Mouse (Mus musculus): ENCODE data around the gene Pnmal1. TPM values are rescaled to one million over a fixed set of nuclear protein-coding genes. Genes with fewer than 3 reads are reported as not detected.
A peak's percentile ranks its signal among the peaks of the same experiment; 100 is the strongest.

Pnmal1 gene
- polyA plus RNA-seq, 1 experiment from 2014 or later: 28.8 TPM

- Histone ChIP-seq H3K4me1 (peaks cover 61% of the 10 kb centered on the region), H3K27ac (replicated peaks) (peak overlapping the region; percentile 58), H3K4me2 (replicated peaks) (peak overlapping the region; percentile 59), H3K9me3 (0 out of 2 replicates have a peak, but pooled peaks cover 3% of the 10 kb centered on the region), H3K27me3 (no peaks in the 10 kb centered on the region), H3K4me3 (peak overlapping the region; percentile 47), H3K36me3 (peaks cover 7% of the 10 kb centered on the region; the same call in 1 of the 2 replicates), H3K9ac (replicated peaks) (peak overlapping the region; percentile 66)
- under 1% methylated on average over 27 of the region's 27 CpGs for WGBS
- peak; percentile 73 for ATAC-seq (ENCODE audit: low FRiP score, low read depth)
These were observed 34.3 kb downstream of the Pnmal1 start for GRCm38 (mm10) chr7:16993651-16994399.

GRCm38 (mm10) chr7:16994400-16994799 lies 34.9 kb downstream of the Pnmal1 start:
- H3K9me3 ChIP-seq: 0 out of 2 replicates have a peak, but pooled peaks cover 2% of the 10 kb centered on the region
- peaks cover 7% of the 10 kb centered on the region; the same call in 1 of the 2 replicates for H3K36me3 ChIP-seq
- peak overlapping the region; percentile 47 for H3K4me3 ChIP-seq
- peak overlapping the region; percentile 66 for H3K9ac ChIP-seq (replicated peaks)
- peak overlapping the region; percentile 59 for H3K4me2 ChIP-seq (replicated peaks)
- peak overlapping the region; percentile 58; the same call in 1 of the 2 replicates for H3K27ac ChIP-seq (replicated peaks)
- no peaks in the 10 kb centered on the region for H3K27me3 ChIP-seq
- peaks cover 61% of the 10 kb centered on the region for H3K4me1 ChIP-seq
- 2% methylated on average over 20 of the region's 20 CpGs for WGBS
- no peak for ATAC-seq (ENCODE audit: low FRiP score, low read depth)

- no peaks in the 10 kb centered on the region for H3K9me3 ChIP-seq
- peaks cover 7% of the 10 kb centered on the region; the same call in 1 of the 2 replicates for H3K36me3 ChIP-seq
- 88% methylated on average over 4 of the region's 4 CpGs for WGBS
- no peaks in the 10 kb centered on the region for H3K27me3 ChIP-seq
- peaks cover 55% of the 10 kb centered on the region for H3K4me1 ChIP-seq
- H3K27ac ChIP-seq (replicated peaks): peak overlapping the region; percentile 20; the same call in 1 of the 2 replicates
- H3K4me3 ChIP-seq: peak overlapping the region; percentile 47
- H3K4me2 ChIP-seq (replicated peaks): peak overlapping the region; percentile 59
- H3K9ac ChIP-seq (replicated peaks): peak overlapping the region; percentile 66; the same call in 1 of the 2 replicates
- ATAC-seq (ENCODE audit: low FRiP score, low read depth): no peak
These were observed 35.9 kb downstream of the Pnmal1 start for GRCm38 (mm10) chr7:16995345-16995744.

- 73% methylated on average over 4 of the region's 4 CpGs for WGBS
- 0 out of 2 replicates have a peak, but pooled peaks have one; percentile 1 for ATAC-seq (ENCODE audit: low FRiP score, low read depth)
- H3K27ac ChIP-seq (replicated peaks): no peak overlapping the region
- no peak overlapping the region for H3K4me2 ChIP-seq (replicated peaks)
- H3K27me3 ChIP-seq: no peaks in the 10 kb centered on the region
- peaks cover 18% of the 10 kb centered on the region for H3K36me3 ChIP-seq
- no peak overlapping the region for H3K9ac ChIP-seq (replicated peaks)
- no peaks in the 10 kb centered on the region for H3K9me3 ChIP-seq
- H3K4me3 ChIP-seq: no peak overlapping the region
- peaks cover 28% of the 10 kb centered on the region for H3K4me1 ChIP-seq
These were observed 39.8 kb downstream of the Pnmal1 start for GRCm38 (mm10) chr7:16999233-16999632.

- H3K4me2 ChIP-seq (replicated peaks): no peak overlapping the region
- H3K27ac ChIP-seq (replicated peaks): no peak overlapping the region
- H3K9me3 ChIP-seq: no peaks in the 10 kb centered on the region
- 21% methylated on average over 4 of the region's 4 CpGs for WGBS
- no peaks in the 10 kb centered on the region for H3K27me3 ChIP-seq
- ATAC-seq (ENCODE audit: low FRiP score, low read depth): 0 out of 2 replicates have a peak, but pooled peaks have one; percentile 13
- no peak overlapping the region for H3K9ac ChIP-seq (replicated peaks)
- H3K4me3 ChIP-seq: no peak overlapping the region
- H3K36me3 ChIP-seq: peaks cover 22% of the 10 kb centered on the region
- H3K4me1 ChIP-seq: peaks cover 24% of the 10 kb centered on the region
These were observed 40.2 kb downstream of the Pnmal1 start for GRCm38 (mm10) chr7:16999650-17000049.

- Histone ChIP-seq H3K4me1 (peaks cover 1% of the 10 kb centered on the region; the same call in 1 of the 2 replicates), H3K27me3 (no peaks in the 10 kb centered on the region), H3K9me3 (no peaks in the 10 kb centered on the region), H3K9ac (replicated peaks) (no peak overlapping the region), H3K4me2 (replicated peaks) (no peak overlapping the region), H3K4me3 (no peak overlapping the region), H3K36me3 (peaks cover 50% of the 10 kb centered on the region), H3K27ac (replicated peaks) (no peak overlapping the region)
- WGBS: 14% methylated on average over 7 of the region's 7 CpGs
- ATAC-seq (ENCODE audit: low FRiP score, low read depth): peak; percentile 69
These were observed 43.1 kb downstream of the Pnmal1 start for GRCm38 (mm10) chr7:17002375-17003195.

GRCm38 (mm10) chr7:17003230-17003960 lies 43.9 kb downstream of the Pnmal1 start:
- H3K9me3 ChIP-seq: no peaks in the 10 kb centered on the region
- H3K27ac ChIP-seq (replicated peaks): no peak overlapping the region
- 88% methylated on average over 7 of the region's 7 CpGs for WGBS
- H3K36me3 ChIP-seq: peaks cover 53% of the 10 kb centered on the region
- H3K4me2 ChIP-seq (replicated peaks): no peak overlapping the region
- H3K27me3 ChIP-seq: no peaks in the 10 kb centered on the region
- no peak overlapping the region for H3K4me3 ChIP-seq
- no peak overlapping the region for H3K9ac ChIP-seq (replicated peaks)
- no peak for ATAC-seq (ENCODE audit: low FRiP score, low read depth)
- no peaks in the 10 kb centered on the region for H3K4me1 ChIP-seq

GRCm38 (mm10) chr7:17004716-17005115 lies 45.2 kb downstream of the Pnmal1 start:
- ATAC-seq (ENCODE audit: low FRiP score, low read depth): no peak

GRCm38 (mm10) chr7:17007300-17007699 lies 47.8 kb downstream of the Pnmal1 start:
- Histone ChIP-seq H3K4me2 (replicated peaks) (no peak overlapping the region), H3K4me3 (no peak overlapping the region)
- 87% methylated on average over 4 of the region's 4 CpGs for WGBS

More at GRCm38 (mm10) chr7:17004716-17005115, 45.2 kb downstream of the Pnmal1 start:
- WGBS: 89% methylated on average over 7 of the region's 7 CpGs
- no peaks in the 10 kb centered on the region for H3K4me1 ChIP-seq
- H3K36me3 ChIP-seq: peaks cover 65% of the 10 kb centered on the region
- H3K4me3 ChIP-seq: no peak overlapping the region
- no peak overlapping the region for H3K9ac ChIP-seq (replicated peaks)
- H3K27ac ChIP-seq (replicated peaks): no peak overlapping the region
- no peak overlapping the region for H3K4me2 ChIP-seq (replicated peaks)
- H3K27me3 ChIP-seq: no peaks in the 10 kb centered on the region
- H3K9me3 ChIP-seq: no peaks in the 10 kb centered on the region

GRCm38 (mm10) chr7:17009326-17010009 lies 50.0 kb downstream of the Pnmal1 start:
- ATAC-seq (ENCODE audit: low FRiP score, low read depth): no peak
- H3K4me1 ChIP-seq: no peaks in the 10 kb centered on the region
- H3K9ac ChIP-seq (replicated peaks): no peak overlapping the region
- no peak overlapping the region for H3K4me2 ChIP-seq (replicated peaks)
- no peak overlapping the region for H3K4me3 ChIP-seq
- H3K27ac ChIP-seq (replicated peaks): no peak overlapping the region
- H3K9me3 ChIP-seq: no peaks in the 10 kb centered on the region
- H3K36me3 ChIP-seq: peaks cover 98% of the 10 kb centered on the region
- WGBS: 94% methylated on average over 16 of the region's 16 CpGs
- no peaks in the 10 kb centered on the region for H3K27me3 ChIP-seq

More at GRCm38 (mm10) chr7:17007300-17007699, 47.8 kb downstream of the Pnmal1 start:
- no peaks in the 10 kb centered on the region for H3K4me1 ChIP-seq
- H3K27me3 ChIP-seq: no peaks in the 10 kb centered on the region
- H3K27ac ChIP-seq (replicated peaks): no peak overlapping the region
- peaks cover 85% of the 10 kb centered on the region for H3K36me3 ChIP-seq
- H3K9ac ChIP-seq (replicated peaks): no peak overlapping the region
- H3K9me3 ChIP-seq: no peaks in the 10 kb centered on the region
- no peak for ATAC-seq (ENCODE audit: low FRiP score, low read depth)

- peaks cover 98% of the 10 kb centered on the region for H3K36me3 ChIP-seq
- H3K4me3 ChIP-seq: no peak overlapping the region
- WGBS: 91% methylated on average over 5 of the region's 5 CpGs
These were observed 50.5 kb downstream of the Pnmal1 start for GRCm38 (mm10) chr7:17010010-17010347.

More at GRCm38 (mm10) chr7:17010010-17010347, 50.5 kb downstream of the Pnmal1 start:
- Histone ChIP-seq H3K9me3 (no peaks in the 10 kb centered on the region), H3K4me2 (replicated peaks) (no peak overlapping the region), H3K27ac (replicated peaks) (no peak overlapping the region), H3K9ac (replicated peaks) (no peak overlapping the region), H3K4me1 (no peaks in the 10 kb centered on the region), H3K27me3 (no peaks in the 10 kb centered on the region)
- no peak for ATAC-seq (ENCODE audit: low FRiP score, low read depth)
